Mouse (Mus musculus) monocyte, adult 5-6 weeks (primary cell): ENCODE data around the gene Olfr631. TPM values are rescaled to one million over a fixed set of nuclear protein-coding genes. Genes with fewer than 3 reads are reported as not detected.
"Not testable (repeated sequence)": the region's sequence is repeated elsewhere in the genome, so short reads cannot be mapped to it uniquely, and the experiment has no call there.

Experiments
- ATAC-seq: fragments of 153-309, 156-312 bp; replicated peaks from 2 replicates; pipeline ENCODE4 v1.8.0; 2017; ENCODE audit warnings: mild to moderate bottlenecking; ENCODE audit not compliant: low TSS enrichment, insufficient number of reproducible peaks, severe bottlenecking, poor library complexity, low FRiP score
- total RNA-seq: library from RNA; stranded (forward); fragments of 200-1000, 200-491, 200-594 nt; gene quantifications from 3 replicates; pipeline ENCODE4 v1.2.3, GENCODE M21; 2017

Olfr631 gene
- not detected in 3 replicates for total RNA-seq

DNA sequence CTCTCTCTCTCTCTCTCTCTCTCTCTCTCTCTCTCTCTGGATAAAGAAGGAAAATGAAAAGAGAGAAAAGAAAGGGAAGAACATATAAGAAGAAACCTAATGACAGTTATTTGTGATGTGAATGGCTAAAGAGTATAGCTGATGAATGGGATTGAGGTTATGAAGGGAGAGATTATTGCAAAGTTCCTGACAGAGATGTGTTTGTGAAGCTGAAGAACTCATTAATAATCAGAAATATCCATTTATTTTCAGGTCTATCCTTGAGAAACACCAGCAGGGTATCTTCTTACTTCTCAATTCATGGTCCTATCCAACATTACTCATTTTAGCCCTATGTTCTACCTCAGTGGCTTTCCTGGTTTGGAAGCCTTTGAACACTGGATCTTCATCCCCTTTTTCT, at the start of gene Olfr631:
Olfr631 (plus strand) TSS at position 301 of the 400 bp plus-strand sequence.
- no peak for ATAC-seq

- no peak for ATAC-seq
These were observed 42.5 kb upstream of the Olfr631 start, which contains the start of gene Olfr66 for GRCm38 (mm10) chr7:103886152-103886551. Olfr66 (minus strand) TSS chr7:103886252.

- no peak for ATAC-seq
These were observed 34.2 kb upstream of the Olfr631 start, which contains the start of gene Olfr64 for GRCm38 (mm10) chr7:103894385-103894784. Olfr64 (minus strand) TSS chr7:103894485.

DNA sequence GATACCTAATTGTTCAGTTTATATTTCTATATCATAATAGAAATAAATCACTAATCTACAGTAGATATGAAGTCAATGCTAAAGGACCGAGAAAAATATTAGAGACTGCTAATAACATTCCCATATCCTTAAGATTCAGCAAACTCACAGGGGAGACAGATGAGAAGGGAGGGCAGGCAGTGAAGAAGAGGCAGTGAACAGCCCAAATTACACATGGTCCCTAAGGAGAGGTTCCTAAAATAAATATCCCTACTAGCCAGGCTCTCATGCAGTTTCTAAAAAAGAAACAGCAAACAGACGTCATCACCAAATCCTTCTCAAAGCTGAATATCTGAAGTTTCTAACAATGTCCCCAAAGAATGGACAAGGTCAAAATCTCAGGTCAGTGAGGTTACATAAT, 25.4 kb upstream of the Olfr631 start, which contains the start of gene Olfr65:
Olfr65 (plus strand) TSS at position 301 of the 400 bp plus-strand sequence.
- no peak for ATAC-seq

- no peak for ATAC-seq
These were observed 18.6 kb upstream of the Olfr631 start for GRCm38 (mm10) chr7:103910047-103910446.

DNA sequence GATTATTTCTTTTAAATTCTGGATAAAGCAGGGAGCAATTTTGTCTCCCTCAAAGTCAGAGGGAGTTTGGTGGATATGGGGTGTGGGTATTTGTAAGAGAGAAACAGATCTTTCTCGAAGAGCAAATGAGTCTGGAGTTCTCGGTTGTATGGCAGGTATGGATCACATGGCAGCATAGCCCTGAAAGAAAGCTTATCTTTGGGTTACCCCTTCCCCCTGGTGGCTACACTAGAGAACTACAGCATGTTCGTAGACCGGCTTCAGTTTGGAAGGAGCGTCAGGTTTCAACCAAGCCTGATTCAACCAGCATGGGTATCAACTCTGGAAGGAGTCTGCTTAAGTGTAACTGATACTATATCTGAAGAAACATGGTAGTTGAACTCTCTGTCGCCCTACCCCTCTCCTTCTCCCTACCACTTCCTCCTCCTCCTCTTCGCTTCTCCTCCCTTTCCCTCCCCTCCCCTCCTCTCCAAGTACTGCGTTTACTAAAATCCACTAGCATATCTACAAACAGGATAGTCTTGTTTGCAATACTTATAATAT, 15.6 kb upstream of the Olfr631 start:
- ATAC-seq: no peak

- ATAC-seq: no peak
These were observed 13.3 kb upstream of the Olfr631 start for GRCm38 (mm10) chr7:103915338-103915737.

DNA sequence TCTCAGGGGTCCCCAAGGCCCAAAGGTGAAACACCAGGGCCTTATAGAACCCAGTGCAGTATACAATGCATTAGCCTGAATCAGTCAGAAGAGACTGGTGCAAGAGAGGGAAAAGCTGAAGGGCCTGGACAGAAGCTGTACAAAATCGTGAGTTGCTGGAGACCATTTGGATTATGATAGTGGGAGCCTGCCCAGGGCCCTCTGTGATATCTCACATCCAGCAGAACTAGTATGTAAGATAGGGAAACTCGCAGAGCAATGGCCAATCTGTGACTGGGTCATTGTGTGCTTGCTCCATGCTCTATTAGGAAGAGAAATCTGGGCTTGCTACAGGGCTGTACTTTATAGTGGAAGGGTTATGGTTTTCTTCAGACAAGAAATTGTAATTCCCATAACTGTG, 5.6 kb downstream of the Olfr631 start, which contains the start of gene Olfr632:
Olfr632 (plus strand) TSS at position 84 of the 400 bp plus-strand sequence.
- no peak for ATAC-seq

GRCm38 (mm10) chr7:103942730-103943129, 14.1 kb downstream of the Olfr631 start:
- ATAC-seq: peak; percentile 66; the same call in 1 of the 2 replicates

DNA sequence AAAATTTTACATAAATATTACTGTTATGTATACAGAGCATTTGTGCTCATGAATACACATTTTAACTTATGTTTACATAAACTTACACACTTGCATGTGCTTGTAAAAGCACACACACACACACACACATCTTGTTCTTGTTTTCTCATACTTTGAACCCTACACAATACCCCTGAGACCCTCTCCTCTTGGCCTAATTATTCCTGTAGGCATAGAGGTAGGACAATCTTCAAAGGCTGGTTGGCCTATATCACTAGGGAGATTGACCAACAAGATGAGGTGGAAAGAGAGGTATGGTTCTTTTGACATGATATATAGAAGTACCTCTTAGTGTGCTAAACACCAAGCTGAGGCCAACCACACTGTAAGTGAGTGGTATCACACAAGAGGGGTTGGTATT, 15.5 kb downstream of the Olfr631 start, which contains the start of gene Olfr633:
Olfr633 (plus strand) TSS at position 301 of the 400 bp plus-strand sequence.
- no peak for ATAC-seq

DNA sequence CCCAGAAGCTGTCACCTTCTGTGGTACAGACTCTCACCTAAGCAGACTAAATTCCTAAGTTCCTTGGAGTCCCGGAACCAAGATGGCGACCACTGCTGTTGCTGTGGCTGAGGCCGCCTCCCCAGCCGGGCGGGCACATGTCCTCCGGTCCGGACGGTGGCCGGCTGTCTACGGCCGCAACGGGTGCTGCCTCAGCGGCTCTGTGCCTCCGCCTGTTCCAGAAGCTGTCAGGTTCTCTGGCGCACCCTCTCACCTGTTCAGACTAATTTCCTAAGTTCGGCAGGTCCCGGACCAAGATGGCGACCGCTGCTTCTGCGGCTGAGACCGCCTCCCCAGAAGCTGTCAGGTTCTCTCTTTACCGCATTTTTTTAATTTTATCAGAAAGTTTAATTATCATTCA, 38.2 kb downstream of the Olfr631 start:
- not testable (repeated sequence) for ATAC-seq

- ATAC-seq: no peak
These were observed 42.2 kb downstream of the Olfr631 start, which contains the start of gene Olfr635 for GRCm38 (mm10) chr7:103970852-103971251. Olfr635 (plus strand) TSS chr7:103971152.

- ATAC-seq: no peak
These were observed 43.2 kb downstream of the Olfr631 start for GRCm38 (mm10) chr7:103971782-103972181.

Other genes starting within 250 kb of the Olfr631 start
- not detected in 3 replicates for gene Olfr625-ps1, start 246.1 kb upstream of the Olfr631 start, total RNA-seq
- gene Olfr243, start 214.2 kb upstream of the Olfr631 start, total RNA-seq: not detected in 3 replicates
- gene Olfr628, start 198.5 kb upstream of the Olfr631 start, total RNA-seq: not detected in 3 replicates
- 0.39 TPM in 1 of 3 replicates, not detected in the others for gene Olfr629, start 183.9 kb upstream of the Olfr631 start, total RNA-seq
- gene Olfr630, start 171.5 kb upstream of the Olfr631 start, total RNA-seq: not detected in 3 replicates
- not detected in 3 replicates for gene Olfr69, start 157.2 kb upstream of the Olfr631 start, total RNA-seq
- gene Olfr68, start 149.1 kb upstream of the Olfr631 start, total RNA-seq: not detected in 3 replicates
- gene Olfr67, start 137.0 kb upstream of the Olfr631 start, total RNA-seq: not detected in 3 replicates
- gene Hbb-bt, start 114.8 kb upstream of the Olfr631 start, total RNA-seq: 142 to 1,259 TPM (median 1,026 TPM) in 3 replicates
- gene Hbb-bs, start 100.7 kb upstream of the Olfr631 start, total RNA-seq: 710 to 7,610 TPM (median 7,195 TPM) in 3 replicates
- not detected in 3 replicates for gene Hbb-bh2, start 88.3 kb upstream of the Olfr631 start, total RNA-seq
- gene Hbb-bh1, start 85.7 kb upstream of the Olfr631 start, total RNA-seq: not detected in 3 replicates
- gene Hbb-y, start 75.6 kb upstream of the Olfr631 start, total RNA-seq: not detected in 3 replicates
- not detected in 3 replicates for gene Olfr66, start 42.6 kb upstream of the Olfr631 start, total RNA-seq
- gene Olfr64, start 34.3 kb upstream of the Olfr631 start, total RNA-seq: not detected in 3 replicates
- not detected in 3 replicates for gene Olfr65, start 25.3 kb upstream of the Olfr631 start, total RNA-seq
- gene Olfr632, start 5.5 kb downstream of the Olfr631 start, total RNA-seq: not detected in 3 replicates
- gene Olfr633, start 15.6 kb downstream of the Olfr631 start, total RNA-seq: not detected in 3 replicates
- 0.11 TPM in 1 of 3 replicates, not detected in the others for gene Olfr635, start 42.3 kb downstream of the Olfr631 start, total RNA-seq
- not detected in 3 replicates for gene Olfr638, start 69.9 kb downstream of the Olfr631 start, total RNA-seq
- not detected in 3 replicates for gene Olfr639, start 88.5 kb downstream of the Olfr631 start, total RNA-seq
- not detected in 3 replicates for gene Olfr640, start 96.7 kb downstream of the Olfr631 start, total RNA-seq
- gene Olfr641, start 106.6 kb downstream of the Olfr631 start, total RNA-seq: not detected in 3 replicates
- gene Olfr642, start 123.8 kb downstream of the Olfr631 start, total RNA-seq: not detected in 3 replicates
- not detected in 3 replicates for gene 4930516K23Rik, start 132.6 kb downstream of the Olfr631 start, total RNA-seq
- gene Olfr644, start 143.0 kb downstream of the Olfr631 start, total RNA-seq: not detected in 3 replicates
- gene Olfr645, start 156.6 kb downstream of the Olfr631 start, total RNA-seq: not detected in 3 replicates
- not detected in 3 replicates for gene Olfr646, start 176.0 kb downstream of the Olfr631 start, total RNA-seq
- not detected in 3 replicates for gene Ubqln5, start 201.0 kb downstream of the Olfr631 start, total RNA-seq
- gene Olfr643, start 208.6 kb downstream of the Olfr631 start, total RNA-seq: not detected in 3 replicates
- 0.21 TPM in 1 of 3 replicates, not detected in the others for gene Ubqln3, start 214.5 kb downstream of the Olfr631 start, total RNA-seq
- not detected in 3 replicates for gene Ubqlnl, start 221.7 kb downstream of the Olfr631 start, total RNA-seq
- not detected in 3 replicates for gene Olfm5, start 236.0 kb downstream of the Olfr631 start, total RNA-seq